Mouse (Mus musculus) C2C12 (cell line): Measurements from ENCODE around the gene Calm1. TPM values are rescaled to one million over a fixed set of nuclear protein-coding genes. Genes with fewer than 3 reads are reported as not detected.

Experiments used
- H3K27me3 ChIP-seq: one replicate; pipeline ENCODE4 v1.6.1; 2011; ENCODE audit not compliant: control insufficient read depth, insufficient read depth, insufficient read length
- H3K36me3 ChIP-seq: one replicate; pipeline ENCODE4 v1.6.1; 2011; ENCODE audit not compliant: control insufficient read depth, insufficient read depth
- H3K4me3 ChIP-seq: one replicate; pipeline ENCODE4 v1.5.1; 2011; ENCODE audit warnings: mild to moderate bottlenecking, control low read depth; ENCODE audit not compliant: poor library complexity, insufficient read depth, severe bottlenecking
- H3K79me2 ChIP-seq: one replicate; pipeline ENCODE4 v1.6.1; 2011; ENCODE audit not compliant: control insufficient read depth, insufficient read depth
- H3K79me3 ChIP-seq: one replicate; pipeline ENCODE4 v1.6.1; 2011; ENCODE audit warnings: low read depth, control low read depth
- H3ac ChIP-seq: one replicate; pipeline ENCODE3; 2011; ENCODE audit warnings: low read depth; ENCODE audit not compliant: control insufficient read depth, insufficient read length
- CEBPB ChIP-seq: IDR thresholded peaks from one replicate; pipeline ENCODE4 v1.6.1; 2011; ENCODE audit warnings: low read depth, mild to moderate bottlenecking, control low read depth, moderate library complexity
- CTCF ChIP-seq: IDR thresholded peaks from one replicate; pipeline ENCODE4 v1.5.1; 2011; ENCODE audit not compliant: control insufficient read depth, insufficient read depth, insufficient read length
- FOSL1 ChIP-seq: IDR thresholded peaks from one replicate; pipeline ENCODE4 v1.8.0; 2011; ENCODE audit warnings: mild to moderate bottlenecking, low read length; ENCODE audit not compliant: poor library complexity, insufficient read depth, severe bottlenecking
- MAX ChIP-seq: IDR thresholded peaks from one replicate; pipeline ENCODE4 v1.6.1; 2011; ENCODE audit warnings: mild to moderate bottlenecking, control low read depth
- MYOD1 ChIP-seq: IDR thresholded peaks from one replicate; pipeline ENCODE4 v1.6.1; 2011; ENCODE audit warnings: low read depth; ENCODE audit not compliant: control insufficient read depth, insufficient read length
- MYOG ChIP-seq: IDR thresholded peaks from one replicate; pipeline ENCODE4 v1.6.1; 2011; ENCODE audit not compliant: control insufficient read depth, insufficient read length; ENCODE audit errors: extremely low read depth
- USF1 ChIP-seq: IDR thresholded peaks from one replicate; pipeline ENCODE4 v1.6.1; 2011; ENCODE audit warnings: low read depth, mild to moderate bottlenecking, control low read depth, moderate library complexity
- polyA plus RNA-seq: library from polyadenylated mRNA; unstranded; fragments of >200 nt; fragmentation: generic; extraction: Trizol; gene quantifications from one replicate; pipeline ENCODE4 v1.2.1, GENCODE M21; 2012; ENCODE audit warnings: missing spikeins

Gene Calm1
- polyA plus RNA-seq, 1 experiment: 397 TPM

DNA sequence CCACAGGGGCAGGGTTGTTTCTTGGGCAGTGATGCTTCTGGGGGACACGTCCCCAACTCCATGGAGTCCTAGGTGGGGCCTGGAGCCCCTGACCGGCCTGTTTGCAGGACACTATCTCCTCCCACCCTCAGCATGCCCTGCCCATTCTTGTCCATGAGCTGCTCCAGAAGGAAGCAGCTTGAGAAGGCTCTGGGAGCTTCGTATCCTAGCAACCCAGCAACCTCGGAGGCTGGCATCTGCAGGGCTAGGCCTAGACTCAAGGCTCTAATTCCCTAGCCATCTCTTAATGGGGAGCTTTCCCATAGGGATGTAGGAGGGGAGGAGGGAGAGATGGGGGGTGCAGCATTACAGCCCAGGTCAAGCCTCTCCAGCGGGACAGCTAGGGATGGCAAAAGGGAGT lies 45.3 kb downstream of the Calm1 start:
- Histone ChIP-seq H3K36me3 (no peaks in the 10 kb centered on the region), H3K79me3 (no peaks in the 10 kb centered on the region), H3K4me3 (no peak overlapping the region), H3K27me3 (no peaks in the 10 kb centered on the region), H3ac (no peak overlapping the region), H3K79me2 (no peaks in the 10 kb centered on the region)
- TF ChIP-seq CEBPB (no peak), MYOD1 (no peak), FOSL1 (no peak), USF1 (no peak), CTCF (no peak), MYOG (no peak), MAX (no peak)

GRCm38 (mm10) chr12:100249170-100249569 lies 49.9 kb downstream of the Calm1 start:
- H3K4me3 ChIP-seq: no peak overlapping the region
- no peaks in the 10 kb centered on the region for H3K79me3 ChIP-seq
- H3K79me2 ChIP-seq: no peaks in the 10 kb centered on the region
- TF ChIP-seq MAX: no peak
- TF ChIP-seq CTCF: no peak
- TF ChIP-seq USF1: no peak
- TF ChIP-seq MYOG: no peak
- no peak for TF ChIP-seq FOSL1
- TF ChIP-seq CEBPB: no peak
- TF ChIP-seq MYOD1: no peak
- H3K27me3 ChIP-seq: no peaks in the 10 kb centered on the region
- H3ac ChIP-seq: no peak overlapping the region
- H3K36me3 ChIP-seq: no peaks in the 10 kb centered on the region

DNA sequence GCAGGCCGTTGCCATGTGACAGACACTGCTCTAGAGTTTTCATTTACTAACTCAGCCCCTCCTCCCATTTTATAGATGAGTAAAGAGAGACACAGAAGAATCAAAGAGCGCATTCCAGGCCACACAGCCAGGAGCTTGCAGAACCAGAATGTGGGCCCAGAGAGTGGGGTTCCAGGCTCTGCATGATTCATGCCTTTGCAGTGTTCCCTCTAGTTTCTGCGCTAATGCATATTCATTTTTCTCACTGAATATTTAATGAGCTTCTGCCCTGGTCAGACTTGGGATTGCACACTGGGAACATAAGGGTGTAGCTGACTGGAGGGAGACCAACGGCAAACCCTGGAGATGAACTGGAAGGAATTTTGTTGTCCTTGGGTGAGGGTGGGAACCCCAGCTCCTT lies 55.2 kb downstream of the Calm1 start:
- H3K79me3 ChIP-seq: no peaks in the 10 kb centered on the region
- H3K4me3 ChIP-seq: no peak overlapping the region
- H3K36me3 ChIP-seq: no peaks in the 10 kb centered on the region
- TF ChIP-seq USF1: no peak
- TF ChIP-seq MAX: no peak
- TF ChIP-seq MYOD1: no peak
- TF ChIP-seq MYOG: no peak
- TF ChIP-seq CEBPB: no peak
- no peak for TF ChIP-seq FOSL1
- TF ChIP-seq CTCF: no peak
- no peak overlapping the region for H3ac ChIP-seq
- no peaks in the 10 kb centered on the region for H3K79me2 ChIP-seq
- H3K27me3 ChIP-seq: no peaks in the 10 kb centered on the region

GRCm38 (mm10) chr12:100255441-100255949 lies 56.3 kb downstream of the Calm1 start:
- no peaks in the 10 kb centered on the region for H3K27me3 ChIP-seq
- no peak overlapping the region for H3ac ChIP-seq
- H3K4me3 ChIP-seq: no peak overlapping the region
- TF ChIP-seq MAX (no peak), USF1 (no peak), MYOG (no peak)
- no peaks in the 10 kb centered on the region for H3K79me2 ChIP-seq
- no peaks in the 10 kb centered on the region for H3K36me3 ChIP-seq
- no peaks in the 10 kb centered on the region for H3K79me3 ChIP-seq

GRCm38 (mm10) chr12:100257779-100258178 lies 58.5 kb downstream of the Calm1 start:
- TF ChIP-seq CTCF (no peak), FOSL1 (no peak), CEBPB (peak; percentile 64), USF1 (no peak)
- Histone ChIP-seq H3K4me3 (no peak overlapping the region), H3ac (no peak overlapping the region), H3K36me3 (no peaks in the 10 kb centered on the region), H3K79me2 (no peaks in the 10 kb centered on the region), H3K27me3 (no peaks in the 10 kb centered on the region), H3K79me3 (no peaks in the 10 kb centered on the region)

Other genes with a start within 250 kb of the Calm1 start
- gene Kcnk13, start 234.9 kb upstream of the Calm1 start, polyA plus RNA-seq: not detected
- gene Psmc1, start 89.3 kb upstream of the Calm1 start, polyA plus RNA-seq: 192 TPM
- gene Nrde2, start 39.8 kb upstream of the Calm1 start, polyA plus RNA-seq: 10.2 TPM